Mouse (Mus musculus): ENCODE results near the gene Kcnip3.
A peak's percentile ranks its signal among the peaks of the same experiment; 100 is the strongest.

Gene Kcnip3

DNA sequence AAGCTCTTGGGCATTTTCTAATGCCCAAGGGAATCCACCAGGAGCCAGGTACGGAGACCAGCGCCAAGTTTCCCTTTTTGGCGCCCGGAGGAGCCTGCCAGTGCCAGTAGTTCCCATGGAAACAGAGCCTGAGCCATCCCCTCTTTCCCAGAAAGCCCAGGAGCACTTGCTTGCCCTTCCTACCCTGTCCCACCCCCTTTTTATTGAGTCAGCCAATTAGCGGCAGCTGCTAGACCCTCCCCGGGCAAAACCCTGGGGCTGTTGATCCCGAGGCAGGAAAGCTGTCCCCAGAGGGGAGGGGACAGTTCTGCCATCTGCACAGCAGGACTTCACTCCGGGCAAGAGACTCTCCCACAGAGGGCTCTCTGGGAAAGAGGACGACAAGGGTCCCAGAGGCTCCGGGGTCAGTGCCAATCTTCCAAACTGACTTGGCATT, at the start of gene Kcnip3:
TSS of gene Kcnip3 (minus strand) at position 89 of the 436 bp plus-strand sequence.
- no peak for DNase-seq (ENCODE audit: low spot score)

- DNase-seq (ENCODE audit: low spot score) = peak; percentile 57
Observed at GRCm38 (mm10) chr2:127559070-127559966, 37.4 kb upstream of the Kcnip3 start.

DNA sequence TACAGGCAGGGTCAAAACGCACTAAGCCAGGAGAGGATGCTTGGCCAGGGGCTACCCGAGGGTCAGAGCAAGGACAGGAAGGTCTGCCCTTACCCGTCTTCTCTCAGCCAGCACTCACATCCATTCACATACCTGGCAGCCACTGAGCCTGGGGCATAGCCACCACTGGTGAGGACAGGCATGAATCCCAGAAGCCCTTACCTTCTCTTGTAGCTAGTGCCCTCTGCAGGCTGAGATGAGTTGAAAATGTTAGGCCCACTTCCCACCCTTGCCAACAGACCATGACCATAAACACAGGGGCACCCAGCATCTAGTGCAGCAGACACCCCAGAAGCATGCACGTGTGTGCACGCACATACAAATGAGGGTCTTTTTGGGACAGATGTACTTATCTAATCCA, 29.2 kb upstream of the Kcnip3 start:
- no peak for DNase-seq (ENCODE audit: low spot score)

- DNase-seq (ENCODE audit: low spot score) = no peak
Observed at GRCm38 (mm10) chr2:127550446-127550845, 28.6 kb upstream of the Kcnip3 start.

- DNase-seq (ENCODE audit: low spot score) = no peak
Observed at GRCm38 (mm10) chr2:127549711-127550110, 27.8 kb upstream of the Kcnip3 start.

DNA sequence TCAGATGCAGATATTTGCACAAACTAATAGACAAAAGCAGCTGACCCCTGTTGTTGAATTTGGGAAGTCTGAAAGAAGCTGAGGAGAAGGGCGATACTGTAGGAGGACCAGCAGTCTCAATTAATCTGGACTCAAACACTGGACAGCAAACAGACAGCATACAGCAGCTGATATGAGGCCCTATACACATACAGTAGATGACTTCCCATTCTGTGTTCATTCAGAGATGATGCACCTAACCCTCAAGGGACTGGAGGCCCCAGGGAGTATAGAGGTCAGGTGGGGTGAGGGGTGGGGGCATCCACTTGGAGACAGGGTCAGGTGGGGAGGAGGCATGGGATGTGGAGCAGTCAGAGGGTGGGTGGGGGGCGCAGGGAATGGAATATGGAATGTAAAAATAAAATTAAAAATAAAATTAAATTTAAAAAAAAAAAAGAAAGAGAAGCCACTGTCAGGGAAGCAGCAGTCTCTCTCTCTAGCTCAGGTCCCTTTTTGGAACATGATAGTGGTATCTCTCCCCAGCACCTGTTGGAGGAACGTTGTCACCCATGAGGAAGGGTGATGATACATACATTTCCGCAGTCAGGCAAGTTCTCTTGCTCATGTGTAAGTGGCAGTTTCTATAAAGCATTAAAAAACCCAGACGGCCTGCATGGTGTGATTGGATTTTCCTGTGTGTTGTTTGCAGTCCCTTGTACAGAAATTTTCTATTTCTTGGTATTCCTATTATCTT, 26.6 kb upstream of the Kcnip3 start:
- DNase-seq (ENCODE audit: low spot score) = no peak

DNA sequence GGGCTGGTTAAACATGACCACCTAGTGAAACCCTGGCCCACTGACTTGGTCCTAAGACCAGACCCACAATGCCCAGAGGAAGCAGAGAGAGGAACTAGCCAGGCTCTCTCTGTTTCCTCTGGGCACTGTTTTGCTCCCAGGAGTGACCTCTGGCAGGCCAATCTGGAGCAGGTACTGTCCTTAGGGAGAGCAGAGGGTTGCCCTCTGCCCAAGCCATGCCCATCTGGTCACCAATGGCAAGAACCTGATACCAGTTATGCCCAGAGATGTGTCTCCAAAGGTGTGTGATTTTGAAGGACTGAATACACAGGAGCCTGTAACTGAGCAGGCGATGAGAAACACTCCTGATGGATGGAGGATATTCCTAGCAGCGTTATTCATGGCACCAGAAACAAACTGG, 19.8 kb upstream of the Kcnip3 start:
- no peak for DNase-seq (ENCODE audit: low spot score)

- DNase-seq (ENCODE audit: low spot score) = no peak
Observed at GRCm38 (mm10) chr2:127541185-127541584, 19.3 kb upstream of the Kcnip3 start, which contains the start of gene Prom2. Gene Prom2, minus strand, starts transcription at chr2:127541467.

- DNase-seq (ENCODE audit: low spot score) = no peak
Observed at GRCm38 (mm10) chr2:127539494-127539893, 17.6 kb upstream of the Kcnip3 start.

GRCm38 (mm10) chr2:127537548-127537947, 15.7 kb upstream of the Kcnip3 start:
- DNase-seq (ENCODE audit: low spot score) = no peak

DNA sequence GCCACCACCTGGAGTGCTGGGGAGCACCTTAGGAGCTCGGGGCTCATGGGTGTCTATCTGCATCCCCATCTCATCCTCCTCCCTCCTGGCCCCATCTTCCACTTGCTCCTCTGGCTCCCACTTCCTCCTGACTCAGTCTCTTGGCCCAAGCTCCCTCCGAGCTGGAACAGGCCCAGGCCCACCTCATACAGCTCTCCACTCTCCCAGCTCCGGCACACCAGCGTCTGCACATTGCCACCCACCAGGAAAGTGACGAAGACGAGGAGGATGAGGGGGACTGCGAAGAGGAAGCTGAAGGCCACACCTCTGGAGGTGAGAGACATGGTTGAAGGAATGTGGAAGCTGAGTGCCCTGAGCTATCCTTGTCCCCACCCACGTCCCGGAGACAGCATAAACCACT, 13.5 kb upstream of the Kcnip3 start:
- DNase-seq (ENCODE audit: low spot score) = no peak

- no peak for DNase-seq (ENCODE audit: low spot score)
Observed at GRCm38 (mm10) chr2:127532379-127532778, 10.5 kb upstream of the Kcnip3 start.

DNA sequence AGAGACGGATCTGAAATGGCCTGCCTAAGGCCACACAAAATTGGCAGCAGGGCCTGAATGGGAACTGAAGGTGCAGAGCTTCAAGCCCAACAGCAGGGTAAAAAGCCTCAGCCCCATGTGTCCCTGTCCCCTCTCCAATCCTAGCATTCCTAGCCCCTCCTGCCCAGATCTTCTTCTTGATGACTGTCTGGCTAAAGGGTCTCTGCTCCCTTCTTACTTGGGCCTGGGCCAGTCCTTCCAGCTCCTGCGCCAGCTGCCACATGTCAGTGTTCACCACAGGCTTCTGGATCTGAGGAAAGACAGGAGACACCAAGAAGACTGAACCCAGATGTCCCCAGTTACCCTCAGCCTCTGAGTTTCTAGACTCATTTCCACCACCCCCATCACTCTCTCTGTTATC, 9.7 kb upstream of the Kcnip3 start:
- no peak for DNase-seq (ENCODE audit: low spot score)

DNA sequence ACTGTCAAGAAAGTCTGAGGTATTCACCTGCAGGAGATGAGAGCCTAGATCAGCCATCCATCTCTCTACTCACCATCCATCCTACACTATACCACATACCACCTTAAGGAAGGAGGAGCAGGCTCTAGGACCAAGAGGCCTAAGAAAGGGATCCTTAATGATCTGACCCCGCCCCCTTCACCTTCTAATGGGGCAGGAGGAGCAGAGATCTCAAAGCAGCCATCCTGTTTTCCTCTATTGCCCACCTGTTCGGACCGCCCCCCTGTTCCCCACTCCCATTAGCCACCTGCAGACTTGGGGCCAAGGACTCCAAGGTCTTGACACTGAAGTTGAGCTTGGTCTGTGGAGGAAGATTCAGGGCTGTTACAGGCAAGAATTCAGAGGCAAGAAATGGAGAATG, 8.5 kb upstream of the Kcnip3 start:
- no peak for DNase-seq (ENCODE audit: low spot score)

GRCm38 (mm10) chr2:127525004-127525775, 3.3 kb upstream of the Kcnip3 start:
- no peak for DNase-seq (ENCODE audit: low spot score)

GRCm38 (mm10) chr2:127523950-127524729, 2.2 kb upstream of the Kcnip3 start:
- no peak for DNase-seq (ENCODE audit: low spot score)

- no peak for DNase-seq (ENCODE audit: low spot score)
Observed at GRCm38 (mm10) chr2:127521172-127522005, 505 bp downstream of the Kcnip3 start.

DNA sequence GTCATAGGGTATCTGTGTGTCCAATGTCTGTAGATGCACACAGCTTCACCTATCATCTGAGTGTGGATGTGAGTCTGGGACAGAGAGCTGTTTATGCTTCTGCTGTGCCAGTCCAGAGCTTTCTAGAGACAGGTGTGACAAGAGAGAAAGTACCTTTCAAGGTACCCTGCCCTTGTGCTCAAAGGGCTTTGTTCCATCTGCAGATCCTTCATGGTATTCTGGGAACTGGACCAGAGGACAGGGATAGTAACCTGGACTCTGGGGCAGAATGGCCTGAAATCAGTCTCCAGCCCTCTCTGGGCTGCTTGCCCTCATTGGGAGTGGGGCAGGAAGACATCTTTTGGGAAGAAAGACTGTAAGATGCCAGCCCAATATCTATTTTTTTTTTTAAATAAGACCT, 1.8 kb downstream of the Kcnip3 start:
- no peak for DNase-seq (ENCODE audit: low spot score)

- DNase-seq (ENCODE audit: low spot score) = no peak
Observed at GRCm38 (mm10) chr2:127519308-127519707, 2.6 kb downstream of the Kcnip3 start.

DNA sequence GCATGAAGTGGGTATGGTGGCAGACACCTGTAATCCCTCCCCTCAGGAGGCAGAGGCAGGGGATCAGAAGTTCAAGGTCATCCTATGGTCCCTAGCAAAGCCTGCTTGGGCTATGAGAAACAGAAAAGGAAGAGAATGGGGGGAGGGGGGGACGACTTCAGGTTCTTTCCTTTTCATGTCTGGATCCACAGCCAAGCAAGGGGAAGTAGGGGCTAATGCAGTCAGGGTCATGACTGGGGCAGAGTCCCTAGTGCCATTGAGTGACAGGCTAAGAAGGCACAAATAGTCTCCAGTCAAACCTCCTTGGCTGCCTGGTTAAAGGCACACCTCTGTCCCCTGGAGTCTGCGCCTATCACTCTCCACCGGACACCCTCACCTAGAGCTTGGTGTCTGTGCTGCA, 3.1 kb downstream of the Kcnip3 start:
- no peak for DNase-seq (ENCODE audit: low spot score)

- DNase-seq (ENCODE audit: low spot score) = no peak
Observed at GRCm38 (mm10) chr2:127518273-127518672, 3.6 kb downstream of the Kcnip3 start.
